Mouse (Mus musculus) adrenal gland, postnatal 25 days (tissue): ENCODE results near the gene Ppt2. TPM values are rescaled to one million over a fixed set of nuclear protein-coding genes. Genes with fewer than 3 reads are reported as not detected.

ENCODE experiments used
- DNase-seq: peaks from one replicate; pipeline ENCODE4 v3.0.0; 2021; ENCODE audit warnings: mixed read lengths
- total RNA-seq: library from RNA; stranded (reverse); gene quantifications from 2 replicates; pipeline ENCODE4 v1.2.3, GENCODE M21; 2021

Ppt2 gene
- total RNA-seq, 1 experiment from 2014 or later = 61.1 TPM

DNA sequence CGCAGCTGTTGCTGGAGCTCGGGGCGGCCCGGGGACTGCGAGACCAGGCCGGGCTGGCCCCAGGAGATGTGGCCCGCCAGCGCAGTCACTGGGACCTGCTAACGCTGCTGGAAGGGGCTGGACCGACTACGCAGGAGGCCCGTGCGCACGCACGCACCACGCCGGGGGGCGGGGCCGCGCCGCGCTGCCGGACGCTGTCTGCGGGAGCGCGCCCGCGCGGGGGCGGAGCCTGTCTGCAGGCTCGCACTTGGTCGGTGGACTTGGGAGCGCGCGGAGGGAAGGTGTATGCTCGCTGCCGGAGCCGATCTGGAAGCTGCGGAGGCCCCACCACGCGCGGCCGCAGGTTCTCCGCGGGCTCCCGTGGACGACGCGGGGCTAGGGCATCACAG, 40.9 kb downstream of the Ppt2 start:
- DNase-seq = peak; percentile 98

- peak; percentile 89 for DNase-seq
These were observed 41.4 kb downstream of the Ppt2 start for GRCm38 (mm10) chr17:34586796-34587422.

DNA sequence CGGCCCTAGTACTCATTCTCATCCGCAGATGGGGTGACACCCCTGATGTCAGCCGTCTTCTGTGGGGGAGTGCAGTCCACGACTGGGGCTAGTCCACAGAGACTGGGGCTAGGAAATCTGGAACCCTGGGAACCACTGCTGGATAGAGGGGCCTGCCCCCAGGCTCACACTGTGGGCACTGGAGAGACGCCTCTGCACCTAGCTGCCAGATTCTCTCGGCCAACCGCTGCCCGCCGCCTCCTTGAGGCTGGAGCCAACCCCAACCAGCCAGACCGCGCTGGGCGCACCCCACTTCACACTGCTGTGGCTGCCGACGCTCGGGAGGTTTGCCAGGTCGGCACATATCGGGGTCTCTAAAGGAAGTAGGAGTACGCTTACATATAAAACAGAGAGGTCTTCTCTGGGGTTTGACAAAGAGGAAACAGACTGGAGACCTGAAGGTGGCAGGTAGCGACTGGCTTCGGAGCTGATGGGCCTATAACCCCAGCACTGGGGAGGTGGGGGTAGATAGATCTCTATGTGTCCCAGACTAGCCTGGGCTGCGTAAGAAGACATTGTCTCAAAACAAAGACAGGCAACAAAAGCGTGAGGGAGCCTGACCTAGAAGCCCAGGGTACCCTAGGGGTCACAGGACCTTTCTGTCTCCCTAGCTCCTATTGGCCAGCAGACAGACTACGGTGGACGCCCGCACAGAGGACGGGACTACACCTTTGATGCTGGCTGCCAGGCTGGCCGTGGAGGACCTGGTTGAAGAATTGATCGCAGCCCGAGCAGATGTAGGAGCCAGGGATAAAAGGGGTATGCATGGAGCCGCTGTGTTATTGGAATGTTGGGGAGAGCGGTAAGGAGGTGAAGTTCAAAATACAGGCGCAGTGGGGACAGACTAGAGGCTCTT, 42.2 kb downstream of the Ppt2 start:
- DNase-seq = no peak

- no peak for DNase-seq
These were observed 43.2 kb downstream of the Ppt2 start for GRCm38 (mm10) chr17:34585121-34585520.

DNA sequence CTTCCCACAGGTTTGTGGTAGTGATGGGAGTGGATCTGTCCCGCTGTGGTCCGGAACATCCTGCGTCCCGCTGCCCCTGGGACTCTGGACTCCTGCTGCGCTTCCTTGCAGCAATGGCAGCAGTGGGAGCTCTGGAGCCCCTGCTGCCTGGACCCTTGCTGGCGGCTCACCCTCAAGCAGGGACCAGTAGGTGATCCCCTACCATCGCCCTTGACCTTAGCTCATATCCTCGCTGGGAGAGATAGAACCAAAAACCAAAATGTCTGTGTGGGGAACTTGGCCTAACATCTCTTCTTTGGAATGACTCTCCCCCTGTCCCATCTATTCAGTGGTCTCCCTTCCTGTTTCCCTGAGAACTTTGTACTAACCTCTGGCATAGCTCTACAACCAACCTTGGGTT, 44.5 kb downstream of the Ppt2 start:
- no peak for DNase-seq

GRCm38 (mm10) chr17:34583397-34583796, 44.9 kb downstream of the Ppt2 start:
- DNase-seq = no peak

DNA sequence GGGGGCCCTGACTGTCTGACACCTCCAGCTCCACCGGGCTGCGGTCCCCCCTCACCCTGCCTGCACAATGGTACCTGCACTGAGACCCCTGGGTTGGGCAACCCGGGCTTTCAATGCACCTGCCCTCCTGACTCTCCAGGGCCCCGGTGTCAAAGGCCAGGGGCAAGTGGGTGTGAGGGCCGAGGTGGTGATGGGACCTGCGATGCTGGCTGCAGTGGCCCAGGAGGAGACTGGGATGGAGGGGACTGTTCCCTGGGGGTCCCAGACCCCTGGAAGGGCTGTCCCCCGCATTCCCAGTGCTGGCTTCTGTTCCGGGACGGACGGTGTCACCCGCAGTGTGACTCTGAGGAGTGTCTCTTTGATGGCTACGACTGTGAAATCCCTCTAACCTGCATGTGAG, 45.8 kb downstream of the Ppt2 start:
- DNase-seq = no peak

- no peak for DNase-seq
These were observed 50.2 kb downstream of the Ppt2 start for GRCm38 (mm10) chr17:34578070-34578469.

- no peak for DNase-seq
These were observed 51.7 kb downstream of the Ppt2 start for GRCm38 (mm10) chr17:34576577-34576976.

GRCm38 (mm10) chr17:34572361-34572760, 55.9 kb downstream of the Ppt2 start:
- DNase-seq = no peak

DNA sequence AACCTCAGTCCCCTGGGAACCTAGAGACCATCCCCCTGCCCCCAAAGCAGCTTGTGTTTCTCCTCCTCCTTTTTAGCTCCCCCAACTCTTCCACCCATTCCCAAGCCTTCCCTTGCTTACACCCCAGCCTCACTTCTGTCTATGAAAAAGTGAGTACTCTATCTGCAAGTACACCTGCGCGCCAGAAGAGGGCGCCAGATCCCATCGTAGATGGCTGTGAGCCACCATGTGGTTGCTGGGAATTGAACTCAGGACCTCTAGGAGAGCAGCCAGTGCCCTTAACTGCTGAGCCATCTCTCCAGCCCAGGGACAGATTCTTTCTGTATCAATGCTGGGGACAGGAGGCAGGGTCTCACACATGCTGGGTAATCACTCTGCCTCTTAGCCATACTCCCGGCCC, 56.4 kb downstream of the Ppt2 start:
- DNase-seq = no peak

GRCm38 (mm10) chr17:34569919-34570318, 58.4 kb downstream of the Ppt2 start:
- no peak for DNase-seq

DNA sequence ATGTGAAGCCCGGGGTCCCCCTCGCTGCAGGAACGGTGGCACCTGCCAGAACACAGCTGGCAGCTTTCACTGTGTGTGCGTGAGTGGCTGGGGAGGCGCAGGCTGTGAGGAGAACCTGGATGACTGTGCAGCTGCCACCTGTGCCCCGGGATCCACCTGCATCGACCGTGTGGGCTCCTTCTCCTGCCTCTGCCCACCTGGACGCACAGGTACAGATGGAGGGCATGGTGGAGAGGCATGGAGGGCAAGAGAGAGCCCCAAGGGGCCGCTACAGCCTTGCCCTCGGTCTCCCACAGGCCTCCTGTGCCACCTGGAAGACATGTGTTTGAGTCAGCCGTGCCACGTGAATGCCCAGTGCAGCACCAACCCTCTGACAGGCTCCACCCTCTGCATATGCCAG, 59.9 kb downstream of the Ppt2 start:
- no peak for DNase-seq

DNA sequence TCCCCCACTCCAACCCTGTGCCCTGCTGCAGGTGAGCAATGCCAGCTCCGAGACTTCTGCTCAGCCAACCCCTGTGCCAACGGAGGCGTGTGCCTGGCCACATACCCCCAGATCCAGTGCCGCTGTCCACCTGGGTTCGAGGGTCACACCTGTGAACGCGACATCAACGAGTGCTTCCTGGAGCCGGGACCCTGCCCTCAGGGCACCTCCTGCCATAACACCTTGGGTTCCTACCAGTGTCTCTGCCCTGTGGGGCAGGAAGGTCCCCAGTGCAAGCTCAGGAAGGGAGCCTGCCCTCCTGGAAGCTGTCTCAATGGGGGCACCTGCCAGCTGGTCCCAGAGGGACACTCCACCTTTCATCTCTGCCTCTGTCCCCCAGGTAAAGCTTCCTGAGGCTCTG, 61.0 kb downstream of the Ppt2 start:
- no peak for DNase-seq

Other genes with a start within 250 kb of the Ppt2 start
- gene BC051142, start 229.7 kb downstream of the Ppt2 start, total RNA-seq = 1.7 and 3.4 TPM in 2 replicates
- gene Btnl4, start 151.2 kb downstream of the Ppt2 start, total RNA-seq = not detected in 2 replicates
- gene Btnl6, start 111.2 kb downstream of the Ppt2 start, total RNA-seq = not detected in 2 replicates
- gene Notch4, start 64.2 kb downstream of the Ppt2 start, total RNA-seq = 27.8 and 29.5 TPM in 2 replicates
- 4.6 and 4.9 TPM in 2 replicates for gene Gpsm3, start 38.7 kb downstream of the Ppt2 start, total RNA-seq
- 36.4 and 51.6 TPM in 2 replicates for gene Pbx2, start 37.2 kb downstream of the Ppt2 start, total RNA-seq
- 0.57 and 1.5 TPM in 2 replicates for gene Ager, start 30.6 kb downstream of the Ppt2 start, total RNA-seq
- 79.3 and 91.3 TPM in 2 replicates for gene Rnf5, start 24.8 kb downstream of the Ppt2 start, total RNA-seq
- 105 and 122 TPM in 2 replicates for gene Agpat1, start 24.2 kb downstream of the Ppt2 start, total RNA-seq
- gene Egfl8, start 12.5 kb downstream of the Ppt2 start, total RNA-seq = 3.0 and 3.8 TPM in 2 replicates
- gene Prrt1, start 1.0 kb upstream of the Ppt2 start, total RNA-seq = 10.8 and 13.5 TPM in 2 replicates
- 13.4 TPM in 2 replicates for gene Fkbpl, start 16.3 kb upstream of the Ppt2 start, total RNA-seq
- 50.4 and 52.5 TPM in 2 replicates for gene Atf6b, start 18.6 kb upstream of the Ppt2 start, total RNA-seq
- gene Tnxb, start 42.0 kb upstream of the Ppt2 start, total RNA-seq = 23.7 and 25.4 TPM in 2 replicates
- gene C4b, start 115.4 kb upstream of the Ppt2 start, total RNA-seq = 134 and 138 TPM in 2 replicates
- 6,026 and 7,512 TPM in 2 replicates for gene Cyp21a1, start 176.1 kb upstream of the Ppt2 start, total RNA-seq
- gene Stk19, start 208.4 kb upstream of the Ppt2 start, total RNA-seq = 45.1 and 45.5 TPM in 2 replicates
- 54.8 and 65.0 TPM in 2 replicates for gene Dxo, start 208.5 kb upstream of the Ppt2 start, total RNA-seq
- 69.2 and 79.3 TPM in 2 replicates for gene Skiv2l, start 221.7 kb upstream of the Ppt2 start, total RNA-seq
- 57.9 and 61.6 TPM in 2 replicates for gene Nelfe, start 221.9 kb upstream of the Ppt2 start, total RNA-seq
- gene Cfb, start 234.0 kb upstream of the Ppt2 start, total RNA-seq = 6.5 and 18.6 TPM in 2 replicates